Mouse (Mus musculus) large intestine, adult 2 months (tissue): ENCODE measurements at regions not wholly inside any gene's neighbourhood (a gene's known extent, or its start where the extent isn't known, plus 50 kb on each side); places are given as distances from the start of the nearest gene placed in this dataset.
A peak's percentile ranks its signal among the peaks of the same experiment; 100 is the strongest.

ENCODE experiments used
- DNase-seq: peaks from one replicate; pipeline ENCODE4 v3.0.0-alpha.2; 2012; ENCODE audit warnings: low read depth, low spot score
- WGBS: fragments of 180-500 bp; shearing (Covaris S2); methylation state at CpG from one replicate; pipeline ENCODE4 v1.1.7; 2018; 5-methylcytosine and 5-hydroxymethylcytosine counted together

- no peak for DNase-seq
- 85% methylated on average over 8 of the region's 8 CpGs for WGBS
Measured at GRCm38 (mm10) chr2:50853538-50854244, 295.2 kb downstream of the Rnd3 start.

DNA sequence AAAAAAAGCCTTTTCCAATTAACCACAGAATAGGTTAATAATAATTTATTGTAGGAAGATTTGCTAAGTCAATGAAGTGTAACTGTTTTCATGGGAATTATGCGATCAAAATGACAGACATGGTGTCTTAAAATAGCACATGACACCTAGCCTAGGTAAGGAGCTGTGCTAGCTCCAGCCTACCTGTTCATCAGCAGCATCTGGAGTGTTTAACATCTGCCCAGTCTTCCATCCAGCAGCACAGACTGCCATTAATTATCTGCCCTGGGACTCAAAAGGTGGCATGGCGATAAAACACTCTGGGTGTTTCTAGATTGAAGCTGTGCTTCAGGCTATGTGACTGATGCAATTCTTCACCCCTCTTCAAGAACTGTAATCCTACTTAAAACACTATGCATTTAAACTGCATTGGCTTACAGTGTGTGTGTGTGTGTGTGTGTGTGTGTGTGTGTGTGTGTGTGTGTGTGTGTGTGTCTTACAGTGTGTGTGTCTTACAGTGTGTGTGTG, 296.4 kb downstream of the Rnd3 start:
- WGBS = 93% methylated on average over 2 of the region's 2 CpGs
- no peak for DNase-seq

DNA sequence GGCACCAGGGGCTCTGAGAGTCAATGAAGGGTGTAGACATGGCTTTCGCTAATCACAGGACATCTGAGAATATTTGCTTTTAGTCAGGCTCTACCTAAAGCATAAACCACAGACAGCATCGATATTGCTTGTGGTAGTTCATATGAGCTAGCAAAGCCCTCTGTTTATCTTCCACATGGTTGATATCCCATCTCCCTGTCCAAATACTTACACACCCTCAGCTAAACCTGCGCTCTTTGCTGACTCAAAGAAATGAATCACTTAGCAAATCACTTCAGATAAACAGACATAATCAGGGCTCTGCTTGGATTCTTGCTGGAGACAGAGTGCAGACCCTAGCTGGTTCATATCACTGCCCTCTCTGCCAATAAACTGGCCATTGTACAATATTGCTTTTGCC, 298.8 kb downstream of the Rnd3 start:
- WGBS = 54% methylated on average over 3 of the region's 3 CpGs
- DNase-seq = no peak

DNA sequence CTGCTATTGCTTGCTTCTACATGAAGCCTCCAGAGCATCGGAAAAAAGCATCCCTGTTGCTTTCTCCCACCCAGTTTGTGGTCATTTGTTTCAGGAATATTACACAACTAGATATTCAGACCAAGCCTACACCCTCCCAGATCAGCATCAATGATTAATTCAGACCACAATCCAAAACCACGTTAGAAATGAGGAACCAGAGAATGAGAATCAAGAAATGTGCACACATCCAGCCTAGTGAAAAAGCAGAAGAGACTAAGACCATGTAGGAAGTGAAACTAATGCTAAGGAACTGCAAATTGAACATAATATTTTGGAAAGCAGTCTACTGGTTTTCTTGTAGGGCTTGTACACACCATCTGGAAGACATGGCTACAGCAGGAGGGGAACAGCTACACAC, 307.0 kb downstream of the Rnd3 start:
- no peak for DNase-seq
- 71% methylated on average over 2 of the region's 2 CpGs for WGBS

DNA sequence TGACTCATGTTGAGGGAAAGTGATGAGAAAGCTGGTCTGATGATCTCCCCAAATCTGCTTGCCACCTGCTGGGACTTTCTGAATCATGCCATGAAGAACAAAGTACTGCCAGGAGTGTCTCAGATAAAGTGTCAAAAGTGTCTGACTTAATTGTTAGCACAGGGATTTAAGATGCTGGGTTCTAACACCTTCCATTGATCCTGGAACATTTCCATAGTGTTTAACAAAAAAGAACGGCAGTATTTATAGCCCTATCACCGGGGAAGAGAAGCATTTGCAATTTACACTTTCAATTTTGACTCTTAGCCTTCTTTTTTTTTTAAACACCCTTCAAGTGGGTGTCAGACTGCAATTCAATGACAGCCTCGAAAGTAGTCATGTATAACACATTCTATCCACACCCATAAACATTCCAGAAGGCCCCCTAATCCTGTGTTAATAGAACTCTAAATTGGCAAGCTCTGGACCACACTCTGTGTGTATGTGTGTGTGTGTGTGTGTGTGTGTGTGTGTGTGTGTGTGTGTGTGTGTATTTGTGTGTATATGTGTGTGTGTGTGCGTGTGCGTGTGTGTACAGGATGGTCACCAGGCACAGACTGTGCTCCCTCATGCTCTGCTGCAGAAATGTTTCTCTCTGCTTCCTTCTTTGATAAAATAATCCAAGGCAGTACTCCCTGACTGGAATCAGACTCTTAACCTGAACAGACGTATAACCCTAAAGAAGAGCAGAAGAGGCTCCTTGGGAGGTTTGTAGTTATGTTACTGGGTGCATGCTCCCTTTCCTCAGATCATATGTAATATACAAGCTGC, 313.2 kb downstream of the Rnd3 start:
- WGBS = 55% methylated on average over 6 of the region's 6 CpGs
- DNase-seq = no peak

GRCm38 (mm10) chr2:50833791-50834190, 315.1 kb downstream of the Rnd3 start:
- DNase-seq = no peak
- 96% methylated on average over 5 of the region's 5 CpGs for WGBS

- DNase-seq = no peak
- 74% methylated on average over 4 of the region's 4 CpGs for WGBS
Measured at GRCm38 (mm10) chr2:50832471-50832870, 316.4 kb downstream of the Rnd3 start.

DNA sequence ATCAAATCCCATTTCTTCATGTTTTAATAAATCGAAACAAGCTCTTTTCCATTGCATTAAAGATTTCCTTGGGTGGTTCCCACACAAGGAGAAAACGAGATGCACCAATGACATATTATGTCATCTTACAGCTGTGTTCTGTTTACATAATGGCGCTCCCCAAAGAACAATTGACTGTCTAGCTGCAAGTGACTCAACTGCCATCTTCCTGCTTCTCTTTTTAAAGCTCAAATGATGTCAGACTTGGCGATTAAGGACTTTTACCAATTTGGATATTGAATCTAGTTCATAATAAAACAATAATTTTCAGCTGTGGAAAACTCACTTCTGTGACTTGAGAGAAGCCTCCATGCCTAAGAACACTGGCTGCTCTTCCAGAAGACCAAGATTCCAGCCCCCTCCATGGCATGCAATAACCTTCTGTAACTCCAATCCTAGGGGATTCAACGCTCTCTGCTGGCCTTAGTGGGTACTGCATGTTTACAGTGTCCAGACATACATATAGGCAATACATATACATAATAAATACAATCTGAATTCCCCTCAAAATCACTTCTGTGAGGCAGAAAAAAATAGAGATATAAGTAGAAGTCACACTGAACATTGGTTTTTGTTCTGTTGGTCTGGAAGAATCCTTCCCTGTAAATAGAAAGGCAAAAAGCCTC, 318.7 kb downstream of the Rnd3 start:
- DNase-seq = no peak
- 56% methylated on average over 5 of the region's 5 CpGs for WGBS

DNA sequence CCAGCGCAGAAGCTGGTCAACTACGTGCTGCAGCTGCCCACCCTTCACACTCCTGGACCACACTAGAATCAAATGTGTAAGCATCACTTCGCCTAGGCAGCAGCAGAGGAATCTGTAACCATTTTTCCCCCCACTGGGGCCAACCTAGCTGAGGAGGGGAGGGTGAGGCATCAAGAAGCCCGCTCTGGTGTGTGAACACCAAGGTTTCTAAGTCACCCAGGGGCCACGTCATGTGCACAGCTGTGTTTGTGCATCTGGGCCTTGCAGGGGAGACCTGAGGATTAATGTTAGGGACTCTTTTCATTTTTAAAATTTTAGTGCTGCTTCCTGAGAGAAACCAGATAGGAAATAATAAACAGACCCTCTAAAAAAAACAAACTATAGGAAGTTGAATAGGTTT, 321.8 kb downstream of the Rnd3 start:
- 86% methylated on average over 5 of the region's 5 CpGs for WGBS
- no peak for DNase-seq

DNA sequence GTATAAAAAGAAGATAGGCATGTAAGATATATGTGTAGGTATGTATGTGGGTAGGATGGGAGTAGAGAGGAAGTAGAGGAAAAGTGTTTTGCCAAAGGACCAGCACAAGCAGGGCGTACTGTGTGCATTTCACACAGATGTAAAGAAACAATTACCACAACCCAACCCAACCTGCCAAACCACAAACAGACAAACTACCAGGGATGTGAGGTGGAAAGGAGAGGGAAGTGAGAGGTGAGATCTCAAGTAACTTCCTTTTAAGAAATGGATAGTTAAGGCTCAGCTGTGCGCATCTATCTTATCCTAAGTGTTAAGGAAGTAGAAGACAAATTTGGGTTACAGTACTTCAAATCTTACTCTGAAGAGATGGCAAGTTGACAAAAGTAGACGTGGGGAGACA, 322.4 kb downstream of the Rnd3 start:
- no peak for DNase-seq

GRCm38 (mm10) chr2:50825626-50826025, 323.3 kb downstream of the Rnd3 start:
- DNase-seq = no peak
- WGBS = 92% methylated on average over 5 of the region's 5 CpGs

More for the DNA sequence above, 322.4 kb downstream of the Rnd3 start:
- WGBS = 62% methylated on average over 3 of the region's 3 CpGs

- 49% methylated on average over 3 of the region's 3 CpGs for WGBS
Measured at GRCm38 (mm10) chr2:50824782-50825181, 324.1 kb downstream of the Rnd3 start.

GRCm38 (mm10) chr2:50822738-50823137, 326.2 kb downstream of the Rnd3 start:
- DNase-seq = no peak

More at GRCm38 (mm10) chr2:50824782-50825181, 324.1 kb downstream of the Rnd3 start:
- DNase-seq = no peak

DNA sequence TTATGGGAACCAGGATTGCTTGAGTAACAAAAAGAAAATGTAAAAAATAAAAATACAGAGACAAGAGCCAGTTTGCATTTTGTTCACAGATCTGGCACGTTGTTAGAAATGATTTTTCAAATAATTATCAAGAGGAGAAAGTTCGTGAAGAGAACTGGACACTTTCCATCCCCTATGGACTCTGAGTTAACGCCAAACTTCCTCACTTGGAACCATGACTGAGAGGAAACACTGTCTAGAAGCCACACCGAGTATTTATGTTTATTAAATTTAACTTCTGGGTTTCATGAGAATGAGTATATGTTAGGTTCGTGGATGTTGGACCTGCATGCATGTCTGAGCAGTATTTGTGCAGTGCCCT, 329.6 kb downstream of the Rnd3 start:
- WGBS = 81% methylated on average over 5 of the region's 5 CpGs
- no peak for DNase-seq

GRCm38 (mm10) chr2:50818557-50819304, 330.2 kb downstream of the Rnd3 start:
- 63% methylated on average over 7 of the region's 7 CpGs for WGBS
- no peak for DNase-seq

DNA sequence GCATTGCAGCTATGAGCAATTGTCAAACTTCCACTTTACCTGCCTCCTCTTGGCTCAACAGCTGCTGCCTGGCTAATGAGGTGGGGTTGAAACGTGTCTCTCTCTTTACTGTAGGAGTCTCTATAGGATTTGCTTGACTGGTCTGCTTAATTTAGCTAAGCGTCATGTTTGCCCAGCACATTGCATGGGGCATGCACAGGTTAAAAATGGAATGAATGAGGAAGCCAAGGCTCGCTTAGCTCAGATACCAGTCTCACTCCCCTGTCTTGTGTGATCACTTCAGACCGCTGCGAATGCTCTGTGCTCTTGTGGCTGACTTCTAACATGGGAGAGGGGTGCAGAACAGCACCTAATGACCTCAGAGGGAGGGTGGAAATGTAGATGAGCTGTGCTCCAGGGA, 332.5 kb downstream of the Rnd3 start:
- no peak for DNase-seq

DNA sequence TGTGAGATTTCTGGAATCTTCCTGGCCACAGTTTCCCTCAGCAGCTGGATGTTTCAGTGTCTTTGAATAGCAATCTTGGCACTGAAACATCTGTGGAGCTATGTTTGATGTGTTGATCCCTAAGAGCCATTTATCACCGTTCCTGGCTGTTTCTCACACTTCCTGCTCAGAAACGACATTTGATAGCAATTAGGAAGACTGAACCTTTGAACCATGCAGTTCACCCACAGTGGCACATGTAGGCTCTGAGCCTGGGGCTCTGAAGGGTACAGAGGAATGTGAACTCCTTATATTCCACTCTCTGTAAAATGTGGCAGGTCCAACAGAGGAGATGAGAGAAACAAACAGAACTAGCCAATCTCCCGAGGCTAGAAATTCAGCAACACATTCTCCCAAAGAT, 333.4 kb downstream of the Rnd3 start:
- no peak for DNase-seq
- 17% methylated on average over 3 of the region's 3 CpGs for WGBS

More for the DNA sequence above, 332.5 kb downstream of the Rnd3 start:
- WGBS = 93% methylated on average over 5 of the region's 5 CpGs

DNA sequence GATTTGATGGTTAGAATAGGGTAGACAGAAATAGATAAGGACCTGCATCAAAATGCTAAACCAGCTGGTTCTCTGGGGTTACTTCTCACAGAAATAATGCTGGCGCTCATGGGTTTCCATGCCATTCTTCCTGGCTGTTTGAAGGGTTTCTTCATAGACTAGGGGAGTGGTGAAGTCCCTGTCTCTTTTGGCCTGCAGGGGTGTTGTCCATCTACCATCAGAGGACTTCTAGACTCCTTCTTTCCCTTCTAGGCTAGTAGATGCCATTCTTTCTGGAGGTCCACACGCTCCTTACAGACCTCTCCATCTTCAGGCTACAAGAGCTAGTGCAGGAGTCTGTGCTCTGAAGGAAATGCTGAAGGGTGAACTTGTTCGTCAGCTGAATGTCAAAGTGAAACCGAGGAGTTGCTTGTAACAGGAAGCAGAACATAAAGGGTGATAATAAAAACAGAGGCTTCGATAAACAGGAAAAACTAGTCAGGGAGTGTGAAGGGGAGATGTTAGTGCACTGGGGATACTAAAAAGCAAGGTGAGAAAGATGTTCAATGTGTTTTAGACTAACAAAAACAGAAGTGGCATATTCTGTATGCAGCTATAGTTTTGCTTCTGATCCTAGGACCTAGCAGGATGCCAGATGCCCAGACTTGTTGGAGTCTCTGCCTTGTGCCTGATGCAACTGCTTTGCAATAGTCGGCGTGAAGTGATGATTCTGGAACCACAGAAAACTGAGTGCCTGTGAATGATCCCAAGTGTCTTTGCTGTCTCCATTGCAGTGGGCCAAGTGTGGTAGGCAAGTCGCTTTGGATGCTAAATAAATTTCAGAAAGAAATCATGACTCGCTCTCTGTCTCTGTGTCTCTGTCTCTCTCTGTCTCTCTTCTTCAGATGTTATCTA, 335.1 kb downstream of the Rnd3 start:
- DNase-seq = peak; percentile 22

DNA sequence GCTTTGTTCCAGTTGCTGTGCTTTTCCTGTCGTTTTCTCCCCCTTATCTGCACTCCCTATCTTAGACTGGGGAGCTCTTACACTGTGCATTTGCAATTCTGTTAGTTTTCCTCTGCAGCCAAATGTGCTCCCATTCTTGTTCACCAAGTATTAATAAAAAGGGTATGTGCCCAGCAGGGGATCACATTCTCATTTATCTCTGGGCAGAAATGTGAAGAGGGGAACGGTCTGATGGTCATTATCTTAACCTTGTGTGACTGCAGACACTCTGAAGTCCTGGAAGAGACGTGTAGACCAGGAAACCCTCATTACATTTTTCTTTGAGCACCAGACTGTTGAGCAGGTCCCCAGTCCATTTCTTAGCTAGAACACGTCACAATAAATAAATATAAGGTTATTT, 336.6 kb downstream of the Rnd3 start:
- WGBS = 74% methylated on average over 4 of the region's 4 CpGs
- no peak for DNase-seq

More for the DNA sequence above, 335.1 kb downstream of the Rnd3 start:
- WGBS = 61% methylated on average over 9 of the region's 9 CpGs
